Mouse (Mus musculus) heart, embryonic 14.5 days (tissue): ENCODE measurements around the gene Acoxl. TPM values are rescaled to one million over a fixed set of nuclear protein-coding genes. Genes with fewer than 3 reads are reported as not detected.

ENCODE experiments used
- ATAC-seq: fragments of 200-750 bp; cut with Nextera tagmentation; 2 replicates; pipeline ENCODE4 v1.8.0; 2017; ENCODE audit warnings: low read depth, moderate TSS enrichment; ENCODE audit not compliant: insufficient number of reproducible peaks, insufficient read depth, low FRiP score
- H3K27ac ChIP-seq, 2 experiments: fragments of 200-500 bp in 1 of 2; fragments of 300-500 bp in 1 of 2; sonication (generic) in 1 of 2; replicated peaks in 1 of 2; 2 replicates each; pipeline ENCODE4 v1.5.1; 2012 to 2014; ENCODE audit warnings: low read depth in 2 of 2, low read length in 2 of 2, control low read depth in 1 of 2, mild to moderate bottlenecking in 1 of 2, mixed read lengths in 1 of 2; ENCODE audit not compliant: control insufficient read depth in 1 of 2, insufficient read depth in 1 of 2
- H3K27me3 ChIP-seq: fragments of 300-500 bp; sonication (generic); 2 replicates; pipeline ENCODE4 v1.6.1; 2014; ENCODE audit warnings: mild to moderate bottlenecking, low read length, control low read depth; ENCODE audit not compliant: control insufficient read depth, insufficient read depth
- H3K36me3 ChIP-seq: fragments of 300-500 bp; sonication (generic); 2 replicates; pipeline ENCODE4 v1.6.1; 2014; ENCODE audit warnings: mild to moderate bottlenecking, control low read depth, low read length, mixed read lengths; ENCODE audit not compliant: control insufficient read depth, insufficient read depth
- H3K4me1 ChIP-seq, 2 experiments: fragments of 200-500 bp in 1 of 2; fragments of 300-500 bp in 1 of 2; sonication (generic) in 1 of 2; 2 replicates each; pipeline ENCODE4 v1.6.1; 2012 to 2014; ENCODE audit warnings: low read length in 2 of 2, control low read depth in 1 of 2, mixed read lengths in 1 of 2; ENCODE audit not compliant: control insufficient read depth in 2 of 2, insufficient read depth in 2 of 2
- H3K4me2 ChIP-seq: fragments of 300-500 bp; sonication (generic); 2 replicates; pipeline ENCODE4 v1.6.1; 2014; ENCODE audit warnings: mild to moderate bottlenecking, low read length
- H3K4me3 ChIP-seq, 2 experiments: fragments of 200-500 bp in 1 of 2; fragments of 300-500 bp in 1 of 2; sonication (generic) in 1 of 2; 2 replicates each; pipeline ENCODE4 v1.5.1; 2012 to 2014; ENCODE audit warnings: low read length in 2 of 2, mild to moderate bottlenecking in 2 of 2, control low read depth in 1 of 2, low read depth in 1 of 2, moderate library complexity in 1 of 2; ENCODE audit not compliant: control insufficient read depth in 1 of 2, insufficient read depth in 1 of 2
- H3K9ac ChIP-seq: fragments of 300-500 bp; sonication (generic); 2 replicates; pipeline ENCODE4 v1.6.1; 2014; ENCODE audit warnings: mild to moderate bottlenecking, low read length
- H3K9me3 ChIP-seq: fragments of 300-500 bp; sonication (generic); 2 replicates; pipeline ENCODE4 v1.6.1; 2016; ENCODE audit warnings: low read length, control low read depth; ENCODE audit not compliant: control insufficient read depth
- WGBS: fragments of 180-500 bp; shearing (Covaris S2); extraction: QIAGEN DNeasy Blood & Tissue Kit; methylation state at CpG from one replicate; pipeline ENCODE4 v1.1.7; 2014; 5-methylcytosine and 5-hydroxymethylcytosine counted together
- polyA plus RNA-seq: library from polyadenylated mRNA; unstranded; fragments of >200 nt; fragmentation: Nextera tagmentation; extraction: Ambion mirVana; gene quantifications from 2 replicates; pipeline ENCODE4 v1.2.1, GENCODE M21; 2014

Acoxl gene
- polyA plus RNA-seq, 1 experiment from 2014 or later = 0.19 TPM

- Histone ChIP-seq H3K9me3 (no peaks in the 10 kb centered on the region), H3K36me3 (peaks cover 36% of the 10 kb centered on the region), H3K4me2 (no peak overlapping the region), H3K4me3 (no peak overlapping the region), H3K27ac (no peak overlapping the region; a peak in 1 of 4 replicates), H3K9ac (no peak overlapping the region), H3K4me1 (peaks cover 57 to 83% of the 10 kb centered on the region in 2 experiments), H3K27me3 (no peaks in the 10 kb centered on the region)
- ATAC-seq = no peak
- WGBS = 57% methylated on average over 12 of the region's 12 CpGs
Measured at GRCm38 (mm10) chr2:128156557-128157412, 318.1 kb downstream of the Acoxl start.

GRCm38 (mm10) chr2:128158734-128159410 is 320.2 kb downstream of the Acoxl start:
- H3K4me1 ChIP-seq = peaks cover 49 to 75% of the 10 kb centered on the region in 2 experiments
- H3K27me3 ChIP-seq = no peaks in the 10 kb centered on the region
- H3K27ac ChIP-seq = no peak overlapping the region
- H3K9me3 ChIP-seq = no peaks in the 10 kb centered on the region
- H3K36me3 ChIP-seq = peaks cover 34% of the 10 kb centered on the region
- no peak for ATAC-seq
- no peak overlapping the region for H3K4me2 ChIP-seq
- no peak overlapping the region for H3K4me3 ChIP-seq
- no peak overlapping the region for H3K9ac ChIP-seq
- WGBS = 73% methylated on average over 17 of the region's 17 CpGs

- Histone ChIP-seq H3K27me3 (no peaks in the 10 kb centered on the region), H3K9me3 (no peaks in the 10 kb centered on the region), H3K4me1 (peaks cover 46 to 68% of the 10 kb centered on the region in 2 experiments), H3K36me3 (peaks cover 34% of the 10 kb centered on the region), H3K9ac (no peak overlapping the region), H3K4me3 (no peak overlapping the region), H3K4me2 (no peak overlapping the region), H3K27ac (0 out of 4 replicates have a peak overlapping the region, but pooled peaks of 1 of the 2 experiments have one; percentile 11)
- ATAC-seq = no peak
- 59% methylated on average over 7 of the region's 7 CpGs for WGBS
Measured at GRCm38 (mm10) chr2:128159619-128160125, 321.0 kb downstream of the Acoxl start.

- no peak overlapping the region for H3K4me2 ChIP-seq
- H3K9ac ChIP-seq = no peak overlapping the region
- no peaks in the 10 kb centered on the region for H3K27me3 ChIP-seq
- no peak overlapping the region for H3K27ac ChIP-seq
- H3K4me3 ChIP-seq = no peak overlapping the region
- peaks cover 28% of the 10 kb centered on the region for H3K36me3 ChIP-seq
- no peak for ATAC-seq
- no peaks in the 10 kb centered on the region for H3K9me3 ChIP-seq
- peaks cover 28 to 45% of the 10 kb centered on the region in 2 experiments for H3K4me1 ChIP-seq
- WGBS = 45% methylated on average over 8 of the region's 8 CpGs
Measured at GRCm38 (mm10) chr2:128163177-128163576, 324.5 kb downstream of the Acoxl start.

GRCm38 (mm10) chr2:128166623-128167423 is 328.1 kb downstream of the Acoxl start:
- ATAC-seq = 0 out of 2 replicates have a peak, but pooled peaks have one; percentile 25

GRCm38 (mm10) chr2:128167930-128168329 is 329.3 kb downstream of the Acoxl start:
- no peak overlapping the region for H3K4me2 ChIP-seq
- no peak overlapping the region for H3K9ac ChIP-seq
- H3K36me3 ChIP-seq = no peaks in the 10 kb centered on the region
- no peak overlapping the region for H3K27ac ChIP-seq
- peaks cover 14 to 16% of the 10 kb centered on the region in 2 experiments for H3K4me1 ChIP-seq
- no peak overlapping the region for H3K4me3 ChIP-seq
- H3K9me3 ChIP-seq = no peaks in the 10 kb centered on the region
- H3K27me3 ChIP-seq = no peaks in the 10 kb centered on the region
- whole genome bisulfite sequencing = 95% methylated on average over 12 of the region's 12 CpGs
- no peak for ATAC-seq

More at GRCm38 (mm10) chr2:128166623-128167423, 328.1 kb downstream of the Acoxl start:
- Histone ChIP-seq H3K9me3 (no peaks in the 10 kb centered on the region), H3K4me2 (no peak overlapping the region), H3K36me3 (peaks cover 4% of the 10 kb centered on the region; the same call in 1 of the 2 replicates), H3K4me1 (peaks cover 16 to 19% of the 10 kb centered on the region in 2 experiments), H3K9ac (no peak overlapping the region), H3K27ac (peak overlapping the region in 1 of 2 experiments; percentile 39; a peak in 1 of 4 replicates), H3K4me3 (no peak overlapping the region), H3K27me3 (no peaks in the 10 kb centered on the region)
- WGBS = 36% methylated on average over 13 of the region's 13 CpGs

- Histone ChIP-seq H3K9me3 (no peaks in the 10 kb centered on the region), H3K27me3 (no peaks in the 10 kb centered on the region), H3K4me2 (no peak overlapping the region), H3K4me3 (no peak overlapping the region), H3K27ac (no peak overlapping the region), H3K4me1 (peaks cover 17 to 21% of the 10 kb centered on the region in 2 experiments), H3K36me3 (no peaks in the 10 kb centered on the region), H3K9ac (no peak overlapping the region)
- no peak for ATAC-seq
- 78% methylated on average over 5 of the region's 5 CpGs for WGBS
Measured at GRCm38 (mm10) chr2:128169486-128169885, 330.8 kb downstream of the Acoxl start.
